Mouse (Mus musculus) MEL (cell line): ENCODE data around the gene Vwa3b. TPM values are rescaled to one million over a fixed set of nuclear protein-coding genes. Genes with fewer than 3 reads are reported as not detected.

Experiments
- DNase-seq: peaks from one replicate; pipeline ENCODE4 v3.0.0; 2011; ENCODE audit warnings: low read depth, low spot score
- H3K27ac ChIP-seq: 2 replicates; pipeline ENCODE4 v1.5.1; 2012; ENCODE audit warnings: low read depth, mild to moderate bottlenecking, control low read depth, low read length, moderate library complexity; ENCODE audit not compliant: control insufficient read depth
- H3K27me3 ChIP-seq, 2 experiments: fragments of 150-350 bp in 1 of 2; sonication (generic) in 1 of 2; 2 replicates each; pipeline ENCODE4 v1.6.1; 2012; ENCODE audit warnings: low read length in 2 of 2, mild to moderate bottlenecking in 2 of 2, improper control_type of control experiment in 1 of 2, moderate library complexity in 1 of 2; ENCODE audit not compliant: insufficient read depth in 2 of 2, control insufficient read depth in 1 of 2
- H3K36me3 ChIP-seq, 2 experiments: 2 replicates each; pipeline ENCODE4 v1.6.1; 2012 to 2014; ENCODE audit warnings: low read length in 2 of 2, improper control_type of control experiment in 1 of 2, inconsistent platforms in 1 of 2, mild to moderate bottlenecking in 1 of 2; ENCODE audit not compliant: insufficient read depth in 2 of 2, control insufficient read depth in 1 of 2
- H3K4me1 ChIP-seq, 2 experiments: fragments of 150-350 bp in 1 of 2; sonication (generic) in 1 of 2; 2 replicates each; pipeline ENCODE4 v1.6.1; 2012; ENCODE audit warnings: low read length in 2 of 2, improper control_type of control experiment in 1 of 2, mild to moderate bottlenecking in 1 of 2; ENCODE audit not compliant: insufficient read depth in 2 of 2, control insufficient read depth in 1 of 2
- H3K4me3 ChIP-seq, 2 experiments: fragments of 150-350 bp in 1 of 2; sonication (generic) in 1 of 2; 2 replicates each; pipeline ENCODE4 v1.5.1; 2012; ENCODE audit warnings: low read depth in 2 of 2, low read length in 2 of 2, mild to moderate bottlenecking in 2 of 2, moderate library complexity in 2 of 2, control low read depth in 1 of 2, improper control_type of control experiment in 1 of 2; ENCODE audit not compliant: control insufficient read depth in 1 of 2, insufficient read depth in 1 of 2
- H3K79me2 ChIP-seq: 2 replicates; pipeline ENCODE4 v1.6.1; 2012; ENCODE audit warnings: mild to moderate bottlenecking, low read length, moderate library complexity; ENCODE audit not compliant: control insufficient read depth, poor library complexity, insufficient read depth
- H3K9ac ChIP-seq: 2 replicates; pipeline ENCODE4 v1.6.1; 2012; ENCODE audit warnings: low read depth, mild to moderate bottlenecking, control low read depth, low read length, moderate library complexity; ENCODE audit not compliant: control insufficient read depth, poor library complexity, severe bottlenecking
- H3K9me3 ChIP-seq: fragments of 150-350 bp; sonication (generic); replicated peaks from 2 replicates; pipeline ENCODE4 v1.6.1; 2012; ENCODE audit warnings: mild to moderate bottlenecking, low read length, improper control_type of control experiment, moderate library complexity; ENCODE audit not compliant: insufficient read depth
- BHLHE40 ChIP-seq: IDR thresholded peaks from 2 replicates; pipeline ENCODE4 v1.6.1; 2012; ENCODE audit warnings: low read depth, mild to moderate bottlenecking, inconsistent platforms, low read length, improper control_type of control experiment, borderline replicate concordance
- ELF1 ChIP-seq: IDR thresholded peaks from 2 replicates; pipeline ENCODE4 v1.6.1; 2014; ENCODE audit warnings: low read depth, mild to moderate bottlenecking, inconsistent platforms, low read length, improper control_type of control experiment, moderate library complexity
- ETS1 ChIP-seq: IDR thresholded peaks from 2 replicates; pipeline ENCODE4 v1.6.1; 2012; ENCODE audit warnings: low read depth, mild to moderate bottlenecking, inconsistent platforms, low read length, improper control_type of control experiment, moderate library complexity
- GATA1 ChIP-seq: IDR thresholded peaks from 2 replicates; pipeline ENCODE4 v1.6.1; 2011; ENCODE audit warnings: low read depth, low read length, improper control_type of control experiment
- HCFC1 ChIP-seq: IDR thresholded peaks from 2 replicates; pipeline ENCODE4 v1.6.1; 2012; ENCODE audit warnings: low read depth, mild to moderate bottlenecking, inconsistent platforms, low read length, improper control_type of control experiment, moderate library complexity
- JUND ChIP-seq: IDR thresholded peaks from 2 replicates; pipeline ENCODE4 v1.6.1; 2011; ENCODE audit warnings: low read depth, mild to moderate bottlenecking, improper control_type of control experiment, low read length
- KAT2A ChIP-seq: conservative IDR thresholded peaks from 2 replicates; pipeline ENCODE4 v1.6.1; 2012; ENCODE audit warnings: low read depth, low read length, improper control_type of control experiment, inconsistent platforms
- MAFK ChIP-seq: IDR thresholded peaks from 2 replicates; pipeline ENCODE4 v1.6.1; 2011; ENCODE audit warnings: low read depth, mild to moderate bottlenecking, low read length, improper control_type of control experiment, borderline replicate concordance
- MEF2A ChIP-seq: IDR thresholded peaks from 2 replicates; pipeline ENCODE4 v1.6.1; 2014; ENCODE audit warnings: low read depth, mild to moderate bottlenecking, inconsistent platforms, low read length, improper control_type of control experiment; ENCODE audit not compliant: poor library complexity, insufficient replicate concordance, severe bottlenecking; ENCODE audit errors: extremely low read depth
- MYB ChIP-seq: IDR thresholded peaks from 2 replicates; pipeline ENCODE4 v1.6.1; 2011; ENCODE audit warnings: mild to moderate bottlenecking, low read depth, low read length, improper control_type of control experiment
- NELFE ChIP-seq: IDR thresholded peaks from 2 replicates; pipeline ENCODE4 v1.6.1; 2011; ENCODE audit warnings: low read depth, low read length, improper control_type of control experiment
- POLR2A ChIP-seq, 2 experiments: IDR thresholded peaks; 2 replicates each; pipeline ENCODE4 v1.6.1; 2011 to 2012; ENCODE audit warnings: low read length in 2 of 2, mild to moderate bottlenecking in 2 of 2, control low read depth in 1 of 2, improper control_type of control experiment in 1 of 2, low read depth in 1 of 2, moderate library complexity in 1 of 2; ENCODE audit not compliant: control insufficient read depth in 1 of 2, insufficient read depth in 1 of 2, poor library complexity in 1 of 2
- POLR2AphosphoS5 ChIP-seq: IDR thresholded peaks from 2 replicates; pipeline ENCODE4 v1.6.1; 2012; ENCODE audit warnings: low read depth, borderline replicate concordance, mild to moderate bottlenecking, inconsistent platforms, low read length, moderate library complexity, mixed read lengths
- SMC3 ChIP-seq: IDR thresholded peaks from 2 replicates; pipeline ENCODE4 v1.6.1; 2011; ENCODE audit warnings: low read depth, low read length, improper control_type of control experiment
- TCF12 ChIP-seq: IDR thresholded peaks from 2 replicates; pipeline ENCODE4 v1.6.1; 2014; ENCODE audit warnings: low read depth, mild to moderate bottlenecking, inconsistent platforms, low read length, improper control_type of control experiment, moderate library complexity
- UBTF ChIP-seq: IDR thresholded peaks from 2 replicates; pipeline ENCODE4 v1.6.1; 2012; ENCODE audit warnings: low read depth, mild to moderate bottlenecking, inconsistent platforms, low read length, improper control_type of control experiment, moderate library complexity, borderline replicate concordance; ENCODE audit not compliant: insufficient read depth
- USF2 ChIP-seq, 2 experiments: IDR thresholded peaks; 2 replicates each; pipeline ENCODE4 v1.6.1; 2011 to 2012; ENCODE audit warnings: improper control_type of control experiment in 2 of 2, low read length in 2 of 2, borderline replicate concordance in 1 of 2, inconsistent platforms in 1 of 2, low read depth in 1 of 2, mild to moderate bottlenecking in 1 of 2; ENCODE audit not compliant: insufficient read depth in 1 of 2
- polyA plus RNA-seq, 2 experiments: library from polyadenylated mRNA; stranded (reverse) in 1 of 2; unstranded in 1 of 2; fragments of >175 nt in 1 of 2; fragments of >200 nt in 1 of 2; gene quantifications; 2 replicates each; pipeline versions ENCODE4 v1.2.1 to v1.2.4; 2012; ENCODE audit warnings: low replicate concordance in 2 of 2, low read depth in 1 of 2; ENCODE audit not compliant: insufficient read length in 2 of 2, insufficient read depth in 1 of 2, missing spikeins in 1 of 2
- total RNA-seq: library from RNA; depleted of rRNA; stranded (reverse); fragments of 300-350 nt; gene quantifications from 2 replicates; pipeline ENCODE4 v1.2.3, GENCODE M21; 2012

Vwa3b gene
- total and polyA plus RNA-seq, 3 experiments: not detected

- Histone ChIP-seq H3K9me3 (no peaks in the 10 kb centered on the region), H3K36me3 (no peaks in the 10 kb centered on the region), H3K4me3 (no peak overlapping the region), H3K79me2 (no peaks in the 10 kb centered on the region), H3K4me1 (no peaks in the 10 kb centered on the region), H3K27me3 (peaks cover 5 to 6% of the 10 kb centered on the region in 2 experiments), H3K27ac (no peak overlapping the region), H3K9ac (no peak overlapping the region)
- TF ChIP-seq USF2 (IDR thresholded peaks at IDR 0.05; ENCODE audit: borderline replicate concordance in 1 of 2, insufficient read depth in 1 of 2, low read depth in 1 of 2, low read length in 2 of 2): no peak
- no peak for TF ChIP-seq MYB
- TF ChIP-seq MAFK: no peak
- TF ChIP-seq KAT2A: no peak
- TF ChIP-seq POLR2A (IDR thresholded peaks at IDR 0.05; ENCODE audit: control insufficient read depth in 1 of 2, insufficient read depth in 1 of 2, low read depth in 1 of 2, low read length in 2 of 2, poor library complexity in 1 of 2): no peak
- TF ChIP-seq GATA1: no peak
- no peak for TF ChIP-seq POLR2AphosphoS5
- TF ChIP-seq HCFC1: no peak
- TF ChIP-seq ETS1: no peak
- no peak for TF ChIP-seq ELF1
- DNase-seq: no peak
Observed at GRCm38 (mm10) chr1:37019017-37019416, 7.4 kb upstream of the Vwa3b start.

DNA sequence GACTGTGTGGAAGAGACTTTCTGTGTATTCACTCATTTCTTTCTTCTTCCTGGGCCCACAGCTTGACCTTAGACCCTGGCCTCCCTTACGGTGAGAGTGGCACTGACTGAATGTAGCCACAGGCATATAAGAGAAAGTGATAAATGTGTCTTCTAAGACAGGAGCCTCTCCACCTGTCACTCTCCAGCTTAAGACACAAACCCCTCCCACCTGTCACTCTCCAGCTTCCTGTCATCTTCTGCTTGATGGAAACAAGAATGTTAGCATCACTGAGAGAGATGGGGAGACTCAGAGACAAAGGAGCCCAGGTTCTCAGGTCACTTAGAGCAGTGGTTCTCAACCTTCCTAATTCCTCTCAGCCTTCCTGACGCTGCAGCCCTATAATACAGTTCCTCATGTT is 3.7 kb upstream of the Vwa3b start:
- Histone ChIP-seq H3K9me3 (no peaks in the 10 kb centered on the region), H3K79me2 (no peaks in the 10 kb centered on the region), H3K27me3 (peaks cover 5% of the 10 kb centered on the region in 2 experiments; a peak in 3 of 4 replicates), H3K36me3 (no peaks in the 10 kb centered on the region), H3K9ac (no peak overlapping the region), H3K27ac (no peak overlapping the region), H3K4me3 (no peak overlapping the region), H3K4me1 (0 out of 4 replicates have a peak, but pooled peaks cover 0 to 3% of the 10 kb centered on the region in 2 experiments)
- no peak for DNase-seq
- TF ChIP-seq POLR2AphosphoS5 (no peak), MAFK (no peak), MEF2A (no peak), SMC3 (no peak), NELFE (no peak), TCF12 (no peak), UBTF (no peak), JUND (no peak), KAT2A (no peak), BHLHE40 (no peak)
